Mouse (Mus musculus): ENCODE data around the gene Cpsf6.

DNA sequence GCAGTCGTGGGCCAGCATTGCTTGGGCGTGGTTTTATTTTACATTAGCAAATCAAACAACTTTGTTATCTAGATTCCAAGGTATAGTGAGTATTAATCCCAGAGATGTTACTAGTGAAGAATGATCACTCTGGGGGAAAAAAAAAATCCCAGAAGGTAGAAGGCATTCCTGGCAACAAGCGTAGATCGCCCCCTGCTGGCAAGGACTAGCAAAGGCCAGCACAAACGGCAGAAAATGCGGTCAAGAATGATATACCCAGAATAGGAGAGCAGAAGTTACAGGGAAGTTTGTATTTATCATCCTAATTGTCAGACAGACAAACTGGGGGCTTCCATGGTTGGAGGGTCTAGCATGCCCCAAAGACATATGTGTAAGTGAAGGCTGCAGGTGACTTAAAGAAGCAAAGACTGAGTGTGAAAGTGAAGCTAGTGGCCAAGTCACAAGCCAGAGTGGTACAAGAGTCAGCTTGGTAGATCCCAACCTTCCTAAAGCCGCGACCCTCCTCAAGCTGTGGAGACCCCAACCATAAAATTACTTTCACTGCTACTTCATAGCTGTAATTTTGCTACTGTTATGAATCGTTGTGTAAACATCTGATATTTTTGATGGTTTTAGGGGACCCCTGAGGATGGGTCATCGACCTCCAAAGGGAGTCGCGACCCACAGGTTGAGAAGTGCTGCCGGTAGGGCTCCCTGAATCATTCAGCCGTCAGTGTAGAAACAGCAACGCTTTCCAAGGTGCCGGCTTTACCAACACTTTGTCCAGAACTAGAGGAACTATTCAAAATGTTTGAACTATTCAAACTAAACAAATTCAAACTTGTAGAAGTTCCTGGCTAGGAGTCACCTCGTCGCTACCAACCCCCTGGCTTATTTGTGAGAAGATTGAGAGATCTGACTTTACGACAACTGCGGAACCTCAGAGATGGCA is 22.9 kb upstream of the Cpsf6 start:
- no peak for TF ChIP-seq POLR2A (IDR thresholded peaks at IDR 0.05; ENCODE audit: borderline replicate concordance, control insufficient read depth, low read depth, low read length)
- TF ChIP-seq CTCF (IDR thresholded peaks at IDR 0.05; ENCODE audit: control insufficient read depth, insufficient read depth, low read length): peak; percentile 74
